Mouse (Mus musculus) A20 (cell line): ENCODE measurements around the gene Aldh6a1.

Source experiments
- DNase-seq: peaks from one replicate; pipeline ENCODE4 v3.0.0-alpha.2; 2011; ENCODE audit warnings: low read depth, low spot score

The Aldh6a1 gene

DNA sequence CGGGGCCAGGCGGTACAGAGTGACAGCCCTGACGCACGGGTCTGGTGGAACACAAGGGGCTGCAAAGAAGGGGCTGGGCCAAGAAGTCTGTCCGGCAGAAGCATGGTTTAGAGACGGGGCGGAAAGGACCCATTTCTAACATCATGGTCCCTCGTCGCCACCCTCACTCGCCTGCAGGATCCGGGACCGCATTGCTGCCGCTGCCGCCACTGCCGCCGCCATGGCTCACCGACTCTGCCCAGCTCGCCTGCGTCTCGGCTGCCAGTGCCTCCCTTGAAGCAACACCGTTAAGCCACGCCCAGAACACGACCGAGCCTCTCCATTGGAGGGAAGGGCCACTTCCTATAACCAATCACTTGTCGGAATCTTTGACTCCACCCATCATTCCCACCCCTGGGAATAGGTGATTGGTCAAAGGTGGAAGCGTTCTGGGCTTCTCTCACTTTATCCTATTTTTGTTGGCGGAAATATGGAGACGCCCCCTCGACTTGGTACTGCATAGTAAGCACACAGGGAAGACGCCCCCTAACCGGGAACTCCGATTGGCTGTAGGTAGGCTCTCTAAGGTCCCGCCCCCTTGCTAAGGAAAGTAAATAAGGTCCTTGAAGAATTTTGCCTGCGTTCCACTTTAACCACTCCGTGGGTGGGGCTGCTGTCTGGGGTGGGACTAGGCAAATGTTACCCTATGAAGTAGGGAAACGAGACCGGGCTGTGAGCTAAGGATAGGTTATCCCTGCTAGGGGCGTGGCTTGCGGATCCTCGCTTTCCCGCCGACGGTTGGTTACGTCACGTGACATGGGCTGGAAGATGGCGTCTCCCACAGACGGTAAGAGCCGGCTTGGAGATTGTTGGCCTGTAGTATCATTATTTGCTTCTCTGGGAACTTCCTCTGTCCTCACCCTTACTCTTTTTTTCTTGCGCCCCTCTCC, at the start of gene Aldh6a1, which contains the start of gene Lin52:
TSS of gene Aldh6a1 (minus strand) at position 287 of the 929 bp plus-strand sequence.
TSS of gene Lin52 (plus strand) at position 705 of the 929 bp plus-strand sequence.
- DNase-seq = peak; percentile 99

DNA sequence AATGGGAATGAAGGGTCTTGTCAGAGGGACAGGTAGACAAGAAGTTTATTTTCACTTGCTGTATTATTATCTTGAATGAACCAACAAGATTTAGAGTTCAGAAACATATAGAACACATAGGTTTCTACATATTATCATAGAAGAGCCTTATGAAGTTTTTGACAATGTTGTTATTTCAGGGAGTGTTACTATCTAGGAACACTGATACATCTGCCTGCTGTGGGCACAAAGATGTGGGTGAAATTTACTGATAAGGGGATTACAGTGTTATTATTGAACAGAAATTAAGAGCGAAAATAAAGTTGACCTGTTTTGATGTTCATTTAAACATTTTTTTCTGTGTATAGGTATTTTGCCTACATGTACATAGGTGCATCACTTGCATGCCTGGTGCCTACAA, 46.0 kb upstream of the Aldh6a1 start:
- no peak for DNase-seq

DNA sequence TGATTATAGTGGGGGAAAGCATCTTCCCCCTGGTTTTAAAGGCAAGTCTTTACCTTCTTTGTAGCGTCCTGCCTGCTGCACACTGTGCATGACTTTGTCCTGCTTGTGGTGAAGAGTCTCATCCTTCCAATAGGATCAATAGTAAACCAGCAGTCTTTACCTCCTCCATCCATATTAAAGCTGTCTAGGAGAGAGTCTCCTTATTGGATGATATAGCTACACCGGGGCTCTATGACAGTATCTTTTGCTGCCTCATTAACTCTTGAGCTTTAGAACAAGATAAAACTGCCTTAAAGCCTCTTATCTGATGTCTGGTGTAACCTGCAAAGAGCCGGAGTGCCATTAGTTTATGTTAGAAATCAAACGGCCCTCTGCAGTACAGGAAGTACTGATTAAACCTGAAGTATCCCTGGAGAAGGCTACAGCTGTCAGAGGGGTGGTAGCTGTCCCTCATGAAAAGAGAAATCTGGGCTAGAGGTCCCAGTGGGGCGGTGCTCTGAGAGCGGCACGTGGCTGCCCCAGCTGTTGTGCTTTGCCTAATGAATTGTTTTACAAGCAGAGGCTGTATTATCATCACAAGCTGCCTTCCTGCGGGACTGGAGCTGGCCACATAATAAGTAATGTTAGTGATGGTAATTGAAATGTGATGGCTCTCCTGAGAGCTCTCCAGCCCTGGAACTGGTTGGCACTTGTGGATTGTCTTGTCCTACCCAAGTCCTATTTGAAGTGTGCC, 36.7 kb upstream of the Aldh6a1 start:
- no peak for DNase-seq

DNA sequence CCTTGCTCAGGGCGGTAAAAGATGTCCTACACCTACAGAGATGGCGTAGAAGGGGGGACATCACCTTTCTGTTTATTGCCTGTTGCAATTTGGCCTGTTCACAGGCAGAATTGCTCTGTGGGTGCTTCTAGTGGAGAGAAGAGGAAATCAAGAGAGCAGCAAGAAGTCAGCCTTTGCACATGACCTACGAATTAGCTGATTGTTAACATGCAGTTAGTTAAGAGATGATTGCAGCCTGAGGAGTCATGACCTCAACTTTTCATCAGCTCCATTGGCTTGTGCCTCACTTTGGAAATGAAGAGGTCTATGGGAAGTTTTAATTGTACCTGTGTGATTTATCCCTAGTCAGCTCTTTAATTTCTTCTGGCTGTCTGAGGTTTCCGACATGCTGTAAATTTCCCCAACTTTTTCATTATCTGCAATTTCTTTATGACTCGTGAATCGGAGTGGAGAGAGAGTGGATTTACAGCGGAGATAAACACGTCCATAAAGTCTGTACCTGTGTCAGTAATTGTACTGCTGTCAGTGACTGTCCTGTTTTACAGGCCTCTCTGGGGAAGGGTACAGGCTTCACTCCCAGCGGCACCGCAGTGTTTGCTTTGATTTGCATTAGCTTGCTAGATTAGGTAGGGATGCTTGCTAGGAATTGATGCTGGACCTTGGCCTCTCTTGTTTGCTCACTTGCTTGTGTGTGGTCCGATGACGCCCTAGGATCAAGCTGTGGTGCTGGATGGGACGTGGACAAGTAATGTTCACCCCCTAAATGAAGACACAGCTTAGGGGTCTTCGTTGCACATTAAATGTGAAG, 32.2 kb upstream of the Aldh6a1 start:
- no peak for DNase-seq

DNA sequence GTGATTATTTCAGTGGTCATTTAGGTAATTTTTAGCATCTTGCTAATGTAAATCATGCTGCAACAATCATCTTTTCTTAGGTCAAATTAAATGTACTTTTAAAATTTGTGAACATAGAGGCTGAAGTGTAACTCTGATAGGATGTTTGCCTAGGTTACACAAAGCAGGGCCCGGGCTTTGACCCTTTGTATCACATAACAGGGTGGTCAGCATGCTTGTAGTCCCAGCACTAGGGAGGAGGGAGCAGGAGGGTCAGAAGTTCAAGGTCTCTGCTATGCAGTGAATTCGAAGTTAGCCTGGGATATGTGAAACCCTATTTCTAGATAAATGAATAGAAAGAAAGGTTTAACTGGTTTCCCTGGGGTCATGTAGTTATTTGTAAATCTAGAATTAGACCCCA, 30.4 kb upstream of the Aldh6a1 start:
- DNase-seq = no peak

DNA sequence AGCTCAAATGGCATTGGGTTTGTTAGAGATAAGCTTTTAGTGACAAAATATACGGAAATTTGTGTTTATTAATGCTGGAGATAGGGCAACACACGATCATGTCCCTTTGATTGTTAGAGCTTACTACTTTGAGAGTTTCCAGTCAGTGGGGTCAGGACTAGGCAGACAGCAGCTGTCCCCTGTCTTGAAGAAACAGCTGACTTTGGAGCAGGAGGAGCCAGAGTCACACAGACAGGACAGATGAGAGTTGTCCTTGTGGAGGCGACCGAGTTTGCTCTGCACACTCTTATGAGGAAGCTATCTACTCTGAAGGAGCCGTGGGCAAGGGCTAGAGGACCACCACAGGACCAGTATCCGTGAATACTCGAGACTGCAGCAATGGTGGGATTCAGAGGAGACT, 28.1 kb upstream of the Aldh6a1 start:
- no peak for DNase-seq

DNA sequence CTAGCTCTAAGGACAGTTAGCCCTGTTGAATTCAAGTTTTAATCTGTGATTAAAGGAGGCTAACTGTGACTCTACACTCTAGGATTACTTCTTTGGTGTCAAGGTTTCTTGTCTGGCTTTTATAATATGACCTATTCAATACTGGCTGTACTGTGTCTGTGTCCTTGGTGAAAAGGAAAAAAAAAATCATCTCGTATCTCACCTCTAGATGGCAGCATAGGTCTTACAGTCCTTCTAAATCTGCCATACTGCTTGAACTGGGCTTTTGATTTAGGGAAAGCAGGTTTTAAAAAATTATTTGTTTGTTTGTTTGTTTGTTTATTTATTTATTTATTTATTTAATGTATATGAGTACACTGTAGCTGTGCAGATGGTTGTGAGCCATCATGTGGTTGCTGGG, 17.9 kb upstream of the Aldh6a1 start:
- DNase-seq = peak; percentile 61

DNA sequence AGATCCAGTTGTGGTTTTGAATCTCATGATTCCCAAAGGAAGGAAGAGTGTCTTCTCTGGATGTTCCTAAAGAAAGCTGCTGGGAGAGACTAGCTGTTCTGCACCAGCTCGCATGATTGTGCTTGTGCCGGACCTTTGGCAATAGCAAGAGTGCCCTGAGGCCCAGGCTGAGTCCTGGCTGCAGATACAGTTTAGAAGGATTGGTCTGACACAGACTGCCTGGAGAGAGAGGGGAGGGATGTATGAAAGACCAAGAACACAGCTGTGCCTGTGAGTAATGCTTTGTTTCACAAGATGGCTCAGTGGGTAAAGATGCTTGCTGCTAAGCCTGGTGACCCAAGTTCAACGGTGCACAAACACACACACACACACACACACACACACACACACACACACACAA, 12.1 kb upstream of the Aldh6a1 start:
- no peak for DNase-seq

DNA sequence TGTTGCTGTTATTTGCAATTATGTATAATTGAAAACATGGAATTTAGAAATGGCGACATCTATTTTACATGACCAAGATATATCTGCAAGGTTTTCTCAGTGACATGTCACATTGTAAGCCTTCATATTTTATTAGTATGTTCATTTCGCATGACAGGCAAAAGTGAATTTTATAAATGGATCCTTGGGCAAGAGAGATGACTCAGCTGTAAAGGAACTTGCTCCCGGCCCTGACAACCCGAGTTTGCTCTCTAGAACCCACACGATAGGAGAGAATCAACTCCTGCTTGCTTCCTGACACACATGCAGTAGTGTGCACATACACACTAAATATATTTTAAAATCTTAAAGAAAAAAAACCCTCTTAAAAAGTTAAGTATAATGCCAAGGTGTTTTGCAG, 10.6 kb upstream of the Aldh6a1 start:
- DNase-seq = no peak

DNA sequence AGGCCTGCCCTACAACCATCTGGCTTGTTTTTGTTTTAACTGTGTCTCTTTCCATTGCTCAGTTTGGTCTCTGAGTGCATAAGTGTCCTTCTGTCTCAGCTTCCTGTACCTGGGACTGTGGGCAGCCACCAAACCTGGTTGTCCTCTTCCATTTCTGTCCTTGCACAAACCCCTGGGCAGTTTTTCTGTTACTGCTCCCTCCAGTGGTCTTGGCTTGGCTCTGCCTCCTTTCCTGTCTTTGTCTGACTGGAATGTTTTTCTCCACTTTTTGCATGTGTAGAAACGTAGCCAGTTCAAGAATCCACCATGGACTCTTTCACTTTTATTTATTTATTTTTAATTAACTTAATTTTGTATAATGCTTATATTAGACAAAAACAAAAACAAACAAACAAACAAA, 9.0 kb upstream of the Aldh6a1 start:
- no peak for DNase-seq

DNA sequence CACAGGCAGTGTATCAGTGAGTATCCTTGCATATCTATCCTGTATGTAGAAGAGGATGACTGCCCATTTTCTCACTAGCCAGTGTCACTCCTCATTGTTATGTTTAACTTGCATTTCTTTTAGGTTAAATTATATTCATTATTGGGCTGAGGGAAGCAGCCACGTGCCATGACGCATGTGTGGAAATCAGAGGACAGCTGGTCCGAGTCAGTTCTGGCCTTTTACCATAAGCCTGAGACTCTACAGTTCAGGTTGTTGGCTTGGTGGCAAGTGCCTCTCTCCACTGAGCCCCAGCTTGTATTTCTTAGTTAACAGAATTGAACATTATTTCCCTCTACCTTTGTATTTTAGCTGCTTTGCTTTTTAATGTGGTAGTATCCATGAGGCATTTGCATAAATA, 6.1 kb upstream of the Aldh6a1 start:
- no peak for DNase-seq

DNA sequence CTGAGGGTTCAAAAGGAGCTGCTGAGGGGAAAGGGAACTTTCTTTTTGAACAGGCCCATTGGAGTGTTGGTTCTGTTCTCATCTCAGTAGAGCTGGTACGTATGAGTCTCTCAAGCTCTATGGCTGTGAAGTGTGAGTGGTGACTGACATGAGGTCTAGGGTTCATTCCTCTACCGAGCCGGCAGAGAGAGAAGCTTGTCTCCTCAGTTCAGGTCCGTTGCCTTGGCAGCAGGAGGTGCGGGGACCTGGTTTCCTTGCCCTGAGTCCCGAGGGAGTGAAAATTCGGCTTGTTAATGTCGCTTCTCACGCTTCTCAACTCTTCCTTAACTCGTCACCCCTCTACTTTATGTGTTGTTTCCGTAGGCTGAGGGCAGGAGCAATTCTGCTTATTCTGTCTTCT, 997 bp upstream of the Aldh6a1 start:
- DNase-seq = no peak

DNA sequence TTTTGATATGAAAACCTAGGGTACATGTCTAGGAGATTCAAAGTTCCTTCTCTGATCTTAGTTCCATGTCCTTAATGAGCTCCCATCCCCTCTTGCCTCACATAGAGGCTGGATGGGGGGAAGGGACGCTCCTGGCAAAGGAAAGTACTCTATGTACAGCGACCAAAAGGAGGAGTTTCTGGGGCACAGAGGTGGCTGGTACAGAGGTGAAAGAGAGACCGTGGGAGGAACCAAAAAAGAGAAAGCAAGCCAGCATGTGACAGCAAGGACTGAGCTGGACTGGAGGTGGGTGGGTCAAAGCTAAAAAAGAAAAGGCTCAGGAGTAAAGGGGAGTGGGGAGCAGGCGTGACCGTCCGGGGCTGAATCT, 470 bp downstream of the Aldh6a1 start:
- DNase-seq = no peak

DNA sequence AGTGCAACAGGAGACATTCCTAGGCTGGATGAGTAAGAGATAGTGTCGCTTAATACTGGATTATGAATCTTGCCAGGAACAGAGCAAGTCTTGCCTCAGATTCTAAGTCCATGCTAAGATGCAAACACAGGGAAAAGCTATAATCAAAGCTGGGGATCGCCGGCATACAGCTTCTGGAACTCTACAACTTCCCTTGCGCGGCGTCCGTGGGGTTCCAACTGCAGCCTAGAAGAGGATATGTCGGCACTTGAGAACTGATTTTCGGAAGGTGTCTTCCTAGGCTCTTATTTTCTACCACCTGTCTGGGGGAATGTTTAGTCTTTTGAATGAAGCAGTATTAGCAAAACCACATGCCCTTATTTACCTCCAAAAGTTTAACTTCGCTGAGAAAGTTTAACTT, 917 bp downstream of the Aldh6a1 start:
- no peak for DNase-seq

DNA sequence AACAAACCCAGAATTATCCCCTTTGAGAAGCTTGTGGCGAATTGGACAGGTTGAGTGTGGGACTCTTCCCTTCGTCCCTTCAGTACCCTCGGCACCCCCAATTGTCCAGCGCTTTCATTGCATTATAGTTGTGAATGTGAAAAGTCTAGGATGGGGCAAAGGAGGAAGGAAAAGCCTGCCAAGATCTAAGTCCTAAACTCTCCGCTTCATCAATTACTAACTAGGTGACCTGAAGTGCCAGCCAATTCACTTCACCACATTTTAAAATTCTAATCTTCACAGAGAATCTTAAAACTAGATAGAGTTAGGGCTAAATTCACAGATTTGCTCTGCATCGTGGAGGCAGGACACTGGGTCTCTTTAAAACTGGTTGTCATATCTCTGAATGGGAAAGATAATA, 2.6 kb downstream of the Aldh6a1 start:
- DNase-seq = no peak

DNA sequence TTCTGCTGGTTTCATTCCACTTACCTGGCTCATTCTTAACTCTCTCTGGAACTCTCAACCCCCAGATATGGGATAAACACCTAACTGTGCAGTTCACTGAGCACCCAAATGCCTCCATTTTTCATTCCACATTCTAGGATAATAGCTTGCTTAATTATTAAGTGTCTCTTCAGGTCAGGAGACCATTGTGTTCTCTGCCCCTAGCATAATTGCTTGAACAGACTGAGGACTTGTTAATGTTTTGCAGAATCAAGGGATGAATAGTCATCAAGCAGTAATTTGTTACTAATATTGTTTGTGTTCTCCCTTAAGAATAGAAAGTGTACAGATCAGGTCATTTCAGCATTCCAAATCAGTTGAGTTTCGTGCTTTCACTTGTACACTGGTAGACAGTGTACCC, 3.4 kb downstream of the Aldh6a1 start:
- no peak for DNase-seq

DNA sequence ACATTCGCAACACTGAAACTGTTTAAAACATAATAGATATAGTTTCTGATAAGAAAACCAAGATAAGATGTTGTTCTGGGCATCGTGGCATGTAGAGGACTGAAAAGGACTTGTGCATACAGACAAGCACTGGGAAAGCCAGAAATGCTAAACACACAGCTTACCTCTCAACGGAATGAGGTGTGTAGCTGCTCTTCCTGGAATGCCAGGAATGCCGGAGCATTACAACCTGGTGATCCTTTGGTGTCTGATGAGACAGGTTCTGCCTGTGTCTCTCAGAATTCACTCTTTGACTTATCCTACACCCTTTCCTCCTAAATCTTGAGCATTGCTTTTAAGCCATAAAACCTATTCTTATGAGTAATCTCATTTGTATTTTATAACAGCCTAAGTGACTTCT, 8.3 kb downstream of the Aldh6a1 start:
- no peak for DNase-seq

DNA sequence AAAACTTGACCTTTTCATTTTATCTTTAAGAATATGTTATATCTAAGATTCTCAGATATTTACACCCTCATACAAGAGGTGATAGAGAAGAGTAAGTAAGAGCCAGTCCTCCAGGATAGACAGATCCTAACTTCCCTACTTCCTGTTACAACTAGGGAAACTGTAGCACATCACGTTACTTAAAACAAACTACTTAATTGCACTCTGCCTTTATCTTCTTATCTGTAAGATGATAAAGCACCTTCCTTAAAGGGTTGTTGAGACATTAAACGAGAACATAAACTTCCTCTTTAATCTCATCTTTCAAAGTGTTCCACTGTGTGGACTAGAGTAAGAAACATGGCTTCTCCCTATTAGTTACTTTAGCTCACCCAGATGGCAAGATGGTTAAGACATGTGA, 12.1 kb downstream of the Aldh6a1 start:
- DNase-seq = no peak

DNA sequence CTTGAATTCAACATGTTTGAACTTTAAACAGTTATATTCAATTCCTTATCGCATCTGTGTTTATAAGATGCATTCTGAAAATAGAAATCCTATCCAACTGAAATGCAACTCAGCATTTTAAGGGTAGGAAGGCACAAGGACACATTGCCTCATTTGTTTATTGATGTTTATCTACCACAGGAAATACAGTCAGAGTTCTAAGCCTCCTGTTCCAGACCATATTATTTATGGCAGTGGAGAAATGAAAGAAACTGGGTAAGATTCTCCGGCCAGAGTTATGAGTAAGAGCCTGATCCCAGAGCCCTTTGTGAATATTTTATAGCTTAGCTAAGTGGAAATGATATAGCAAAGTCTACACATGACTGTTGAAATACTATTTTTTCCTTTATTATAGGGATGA, 21.0 kb downstream of the Aldh6a1 start:
- DNase-seq = no peak

DNA sequence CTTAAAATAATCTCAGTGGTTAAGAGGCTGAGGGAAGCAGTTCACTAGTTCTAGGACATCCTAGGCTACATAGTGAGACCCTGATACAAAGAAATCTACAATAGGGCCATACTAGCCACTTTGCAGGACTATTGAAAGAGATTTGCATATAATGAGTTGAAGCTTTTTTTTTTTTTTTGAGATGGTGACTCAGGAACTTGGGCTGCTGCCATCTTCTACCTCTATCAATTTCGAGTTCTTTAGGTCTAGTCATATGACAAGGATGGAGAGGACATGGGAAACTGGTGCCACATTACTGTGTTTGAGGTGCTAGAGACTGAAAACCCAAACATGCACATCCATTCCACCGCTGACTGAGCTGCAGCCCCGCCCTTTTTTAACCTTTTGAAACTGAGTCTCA, 26.8 kb downstream of the Aldh6a1 start:
- DNase-seq = no peak

DNA sequence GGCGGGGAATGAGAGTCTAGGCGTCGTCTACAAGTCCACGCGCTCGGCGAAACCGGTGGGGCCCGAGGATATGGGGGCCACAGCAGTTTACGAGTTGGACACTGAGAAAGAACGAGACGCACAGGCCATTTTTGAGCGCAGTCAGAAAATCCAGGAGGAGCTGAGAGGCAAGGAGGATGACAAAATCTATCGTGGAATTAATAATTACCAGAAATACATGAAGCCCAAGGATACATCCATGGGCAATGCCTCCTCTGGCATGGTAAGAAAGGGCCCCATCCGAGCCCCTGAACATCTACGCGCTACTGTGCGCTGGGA, 33.2 kb downstream of the Aldh6a1 start:
- DNase-seq = no peak

DNA sequence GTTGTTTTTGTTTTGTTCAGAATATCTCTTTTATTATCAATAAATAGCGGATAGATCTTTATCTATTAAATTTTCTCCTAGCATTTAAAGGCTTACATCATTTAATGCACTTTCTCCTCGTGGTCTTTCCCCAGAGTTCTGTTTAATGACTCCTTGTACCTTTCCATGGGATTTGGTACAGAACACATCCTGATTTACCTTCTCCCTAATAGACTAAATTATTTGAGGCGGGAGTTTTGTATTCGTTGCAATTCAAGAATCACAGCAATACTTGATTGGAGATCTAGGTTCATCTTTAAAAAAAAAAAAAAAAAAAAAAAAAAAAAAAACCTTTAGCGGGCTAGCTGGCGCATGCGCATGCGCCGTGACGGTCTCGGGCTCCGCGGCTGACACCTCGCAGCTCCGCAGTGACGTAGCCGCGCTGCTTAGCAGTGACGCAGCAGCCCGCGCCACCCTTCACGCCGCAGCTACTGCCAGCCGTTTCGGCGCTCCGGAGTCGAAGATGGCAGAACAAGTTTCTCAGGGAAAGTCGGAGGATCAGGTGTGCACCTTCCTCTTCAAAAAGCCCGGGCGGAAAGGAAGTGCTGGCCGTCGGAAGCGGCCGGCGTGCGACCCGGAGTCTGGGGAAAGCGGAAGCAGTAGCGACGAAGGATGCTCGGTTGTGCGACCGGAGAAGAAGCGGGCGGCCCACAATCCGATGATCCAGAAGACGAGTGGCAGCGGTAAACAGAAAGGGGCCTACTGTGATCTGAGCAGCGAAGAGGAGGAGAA, 33.8 kb downstream of the Aldh6a1 start, which contains the start of gene Rnf113a2:
TSS of gene Rnf113a2 (plus strand) at position 363 of the 771 bp plus-strand sequence.
- peak; percentile 95 for DNase-seq
